Mouse (Mus musculus): ENCODE measurements at regions not wholly inside any gene's neighbourhood (a gene's known extent, or its start where the extent isn't known, plus 50 kb on each side); places are given as distances from the start of the nearest gene placed in this dataset.
A peak's percentile ranks its signal among the peaks of the same experiment; 100 is the strongest.

DNA sequence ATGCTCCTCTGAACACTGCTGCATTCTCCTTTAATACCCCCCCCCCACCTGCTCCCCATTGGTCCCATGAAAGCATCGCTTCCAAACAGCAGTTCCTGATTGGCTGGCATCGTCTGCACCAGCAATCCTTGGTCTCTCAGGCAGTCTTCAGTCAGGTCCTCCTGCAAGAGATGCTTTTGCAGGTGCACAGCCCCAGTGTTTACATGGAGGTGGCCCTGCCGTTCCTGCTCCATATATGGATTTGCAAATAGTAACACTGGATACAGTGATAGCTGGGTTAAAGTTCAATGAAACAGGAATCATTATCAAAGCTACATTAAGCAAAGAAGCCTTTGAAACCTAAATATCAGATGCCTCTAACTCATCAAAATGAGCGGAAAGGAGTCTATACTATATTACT lies 170.1 kb upstream of the Fat1 start:
- DNase-seq (ENCODE audit: low read depth, low spot score): no peak

DNA sequence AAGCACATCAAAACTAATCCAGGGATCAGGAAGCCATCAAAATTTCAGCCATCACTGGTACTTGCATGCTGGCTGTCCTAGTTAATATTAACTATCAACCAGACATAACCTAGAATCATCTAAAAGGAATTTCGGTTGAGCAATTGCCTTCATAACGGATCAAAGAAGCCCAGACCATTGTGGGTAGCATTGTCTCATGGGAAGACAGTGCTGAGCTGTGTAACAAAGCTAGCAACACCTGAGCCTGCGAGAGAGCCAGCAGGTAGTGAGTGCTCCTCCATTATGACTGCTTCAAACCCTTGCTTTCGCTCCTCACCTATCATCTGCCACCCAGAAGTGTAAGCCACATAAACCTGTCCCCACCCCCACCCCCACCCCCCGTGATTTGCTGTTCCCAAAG lies 169.6 kb upstream of the Fat1 start:
- DNase-seq (ENCODE audit: low read depth, low spot score): no peak

DNA sequence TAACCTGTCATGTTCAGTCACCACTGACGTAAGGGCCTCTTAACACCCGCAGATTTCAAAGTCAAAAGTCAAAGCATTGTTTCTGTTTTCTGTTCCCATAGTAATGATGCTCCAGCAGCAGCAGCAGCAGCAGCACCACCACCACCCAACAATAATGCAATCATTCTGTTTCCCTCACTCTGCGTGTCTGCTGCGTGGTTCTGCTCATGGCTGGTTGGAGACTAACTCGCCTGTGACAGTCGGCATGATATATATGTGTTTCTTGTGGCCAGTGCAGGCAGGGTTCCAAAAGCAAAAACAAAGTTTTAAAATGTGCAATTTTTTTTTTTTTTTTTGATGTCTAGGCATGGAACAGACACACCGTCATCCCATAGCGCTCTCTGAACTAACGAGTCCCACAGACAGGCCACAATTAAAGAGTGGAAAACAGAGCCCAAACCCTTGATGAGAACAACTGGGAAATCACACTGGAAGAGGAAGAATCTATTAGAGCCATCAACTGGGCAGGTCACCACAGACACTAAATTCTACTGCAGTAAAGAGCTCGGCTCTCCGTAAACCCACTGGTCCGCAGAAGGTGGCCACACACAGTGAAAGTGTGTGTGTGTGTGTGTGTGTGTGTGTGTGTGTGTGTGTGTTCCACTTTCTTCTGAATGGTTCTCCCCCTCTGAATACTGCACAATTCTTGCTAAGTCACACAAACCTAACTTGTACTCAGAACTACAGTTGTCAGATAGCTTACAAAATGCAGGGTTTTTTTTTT lies 169.0 kb upstream of the Fat1 start:
- no peak for DNase-seq (ENCODE audit: low read depth, low spot score)

DNA sequence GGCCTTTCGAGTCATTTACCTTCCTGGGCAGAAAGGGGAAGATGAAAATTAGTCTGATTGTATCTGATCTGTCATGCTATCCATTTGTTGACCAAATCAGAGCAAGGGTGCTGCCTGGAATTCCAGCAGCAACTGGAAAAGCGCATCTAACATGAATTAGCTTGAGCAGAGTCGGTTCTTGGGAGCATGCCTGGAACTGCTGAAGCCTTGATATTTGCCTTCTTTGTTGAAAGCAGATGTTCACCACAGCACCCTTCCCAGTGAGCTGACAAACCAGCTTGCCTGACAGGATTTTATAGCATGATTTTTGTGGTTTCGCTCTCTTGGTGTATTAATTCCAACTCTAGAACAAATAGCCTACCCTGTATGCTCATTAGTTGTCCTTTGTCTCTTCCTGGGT lies 168.0 kb upstream of the Fat1 start:
- no peak for DNase-seq (ENCODE audit: low read depth, low spot score)

DNA sequence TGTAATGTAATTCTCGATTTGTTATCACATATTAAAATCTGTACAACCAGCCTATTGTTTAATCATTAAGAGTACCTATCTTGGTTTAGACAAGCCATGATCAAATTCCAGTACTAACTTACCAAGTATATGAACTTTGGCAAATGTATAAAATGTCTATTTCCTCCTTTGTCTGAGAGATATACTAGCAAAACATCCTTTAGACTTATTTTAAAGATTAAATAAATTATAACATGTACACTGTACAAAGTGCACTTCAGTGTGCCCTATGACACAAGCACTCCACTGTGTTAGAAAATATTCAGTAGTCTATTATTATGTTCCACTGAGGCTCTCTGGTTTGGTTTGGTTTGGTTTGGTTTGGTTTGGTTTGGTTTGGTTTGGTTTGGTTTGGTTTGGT lies 156.0 kb upstream of the Fat1 start:
- no peak for DNase-seq (ENCODE audit: low read depth, low spot score)

DNA sequence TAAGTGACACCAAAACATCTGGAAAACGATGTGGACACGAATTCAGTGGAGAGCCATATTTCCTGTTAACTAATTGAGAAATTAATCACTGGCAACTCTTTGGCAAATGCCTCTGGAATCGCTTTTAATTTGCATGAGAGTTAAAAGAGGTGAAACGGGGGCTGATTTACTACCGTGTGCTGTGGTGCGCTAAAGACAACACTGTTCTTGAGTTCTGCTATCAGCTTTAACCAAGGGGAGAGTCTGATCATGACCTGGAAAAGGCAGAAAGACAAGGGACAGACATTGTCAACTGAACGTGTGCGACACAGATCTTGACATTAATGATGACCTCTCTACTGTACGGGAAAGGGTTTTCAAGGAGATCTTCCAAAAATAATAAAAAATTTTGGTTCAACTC lies 152.8 kb upstream of the Fat1 start:
- no peak for DNase-seq (ENCODE audit: low read depth, low spot score)

DNA sequence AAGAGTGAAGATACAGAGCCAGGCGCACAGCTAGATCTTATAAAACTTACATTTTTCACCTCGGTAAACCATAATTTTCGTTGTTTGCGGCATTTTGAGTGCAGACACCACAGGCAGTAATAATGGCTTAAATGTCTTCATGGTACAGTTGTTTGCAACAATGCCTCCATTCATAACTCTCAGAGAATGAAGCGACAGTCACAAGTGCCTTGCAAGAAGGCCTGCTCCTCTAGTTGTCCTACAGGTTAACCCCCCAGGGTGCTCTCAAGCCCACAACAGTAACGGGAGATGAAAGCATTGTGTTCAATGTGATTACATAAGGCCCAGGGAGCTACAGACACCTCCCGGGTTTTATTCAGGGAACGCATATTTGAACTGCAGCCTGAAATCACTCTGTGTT lies 150.1 kb upstream of the Fat1 start:
- no peak for DNase-seq (ENCODE audit: low read depth, low spot score)

DNA sequence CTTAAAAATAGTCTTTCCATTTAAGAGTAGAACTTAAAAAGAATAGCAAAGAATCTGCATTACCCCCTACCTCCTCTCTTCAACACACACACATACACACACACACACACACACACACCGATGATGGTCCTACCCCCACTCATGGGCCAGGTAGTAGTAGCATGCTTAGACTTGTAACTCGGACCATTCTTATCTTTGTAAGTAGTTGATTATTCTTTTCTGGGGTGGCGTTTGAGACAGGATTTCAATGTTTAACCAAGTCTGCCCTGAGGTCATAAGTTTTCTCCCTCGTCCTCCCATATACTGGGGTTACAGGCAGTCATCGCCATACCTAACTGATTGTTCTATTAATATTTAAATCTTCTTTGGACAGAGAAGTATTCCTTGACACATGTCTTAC lies 148.5 kb upstream of the Fat1 start:
- DNase-seq (ENCODE audit: low read depth, low spot score): no peak

DNA sequence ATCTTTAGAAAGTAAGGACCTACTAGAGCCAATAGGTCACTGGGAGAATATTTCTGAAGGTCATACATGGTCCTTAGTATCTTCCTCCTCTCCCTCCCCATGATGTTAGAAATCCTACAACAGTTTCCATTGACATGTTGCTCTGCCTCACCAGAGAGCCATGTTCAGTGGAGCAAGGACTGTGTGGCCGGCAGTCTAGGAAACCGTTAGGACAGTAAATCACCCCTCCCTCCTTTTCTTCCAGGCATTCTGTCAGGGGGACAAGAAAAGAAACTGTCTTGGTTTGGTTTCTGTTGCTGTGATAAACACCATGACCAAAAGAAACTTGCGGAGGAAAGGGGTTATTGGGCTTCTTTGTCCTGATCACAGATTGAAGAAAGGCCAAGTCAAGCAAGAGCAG lies 147.0 kb upstream of the Fat1 start:
- DNase-seq (ENCODE audit: low read depth, low spot score): no peak

DNA sequence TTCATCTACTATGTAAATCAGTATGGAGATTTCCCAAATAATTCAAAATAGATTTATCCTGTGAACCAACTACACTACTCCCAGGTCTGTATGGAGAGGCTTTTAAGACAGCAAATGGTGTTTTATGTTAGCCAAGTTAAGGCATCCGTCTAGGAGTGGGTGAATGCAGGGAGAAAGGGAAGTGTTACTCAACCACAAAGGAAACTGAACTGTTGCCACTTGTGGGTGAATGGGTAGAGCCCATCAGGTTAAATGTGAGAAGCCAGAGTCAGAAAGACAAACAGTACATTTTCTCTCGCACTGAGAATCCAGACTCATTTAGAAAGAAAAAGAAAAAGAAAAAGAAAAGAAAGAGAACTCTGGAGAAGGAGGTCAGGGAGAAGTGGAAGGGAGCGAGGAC lies 135.7 kb upstream of the Fat1 start:
- no peak for DNase-seq (ENCODE audit: low read depth, low spot score)

DNA sequence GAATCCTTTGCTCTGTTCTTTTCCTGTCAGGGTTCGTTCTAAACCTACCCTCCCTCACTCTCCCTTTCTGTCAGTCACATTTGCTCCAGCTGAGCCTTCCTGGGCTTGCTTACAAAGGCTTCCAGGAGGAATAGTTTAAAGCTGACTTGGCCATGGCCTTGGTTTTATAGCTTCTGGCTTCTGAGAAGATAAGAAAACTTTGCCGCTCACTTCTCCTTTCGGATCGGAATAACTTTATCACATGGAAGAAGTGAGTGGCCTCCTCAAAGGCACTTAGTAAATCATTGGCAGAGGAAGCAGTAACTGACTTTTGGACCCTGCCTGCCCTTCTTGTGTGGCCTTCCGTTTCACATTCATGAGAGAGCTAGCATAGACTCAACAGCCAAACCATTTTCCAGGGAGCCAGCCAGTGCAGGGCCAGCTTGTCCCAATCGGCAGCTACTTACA lies 134.4 kb upstream of the Fat1 start:
- DNase-seq (ENCODE audit: low read depth, low spot score): no peak

DNA sequence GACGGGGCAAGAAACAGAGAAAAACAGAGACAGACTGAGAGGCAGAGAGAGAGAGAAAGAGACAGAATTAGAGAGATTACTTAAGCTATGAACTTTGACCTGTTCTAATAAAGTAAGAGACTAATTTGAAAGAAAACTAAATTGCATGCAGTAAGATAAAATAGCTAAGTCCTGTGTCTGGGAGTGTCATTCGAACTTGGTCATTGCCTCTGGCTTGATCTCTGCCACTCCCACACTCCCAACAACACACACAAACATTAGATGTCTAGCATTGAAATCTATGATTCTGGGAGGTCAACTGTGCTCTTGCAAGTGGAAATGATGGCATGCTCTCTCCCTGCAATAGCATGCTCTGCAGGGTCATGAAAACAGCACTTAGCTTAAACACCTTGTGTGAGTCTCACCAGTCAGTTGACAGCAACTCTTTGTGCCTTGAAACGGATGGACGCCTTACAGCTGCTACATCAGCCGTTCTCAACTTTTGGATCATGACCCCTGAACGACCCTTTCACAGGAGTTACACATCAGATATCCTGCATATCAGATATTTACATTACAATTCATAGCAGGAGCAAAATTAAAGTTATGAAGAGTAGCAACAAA lies 133.5 kb upstream of the Fat1 start:
- DNase-seq (ENCODE audit: low read depth, low spot score): no peak

DNA sequence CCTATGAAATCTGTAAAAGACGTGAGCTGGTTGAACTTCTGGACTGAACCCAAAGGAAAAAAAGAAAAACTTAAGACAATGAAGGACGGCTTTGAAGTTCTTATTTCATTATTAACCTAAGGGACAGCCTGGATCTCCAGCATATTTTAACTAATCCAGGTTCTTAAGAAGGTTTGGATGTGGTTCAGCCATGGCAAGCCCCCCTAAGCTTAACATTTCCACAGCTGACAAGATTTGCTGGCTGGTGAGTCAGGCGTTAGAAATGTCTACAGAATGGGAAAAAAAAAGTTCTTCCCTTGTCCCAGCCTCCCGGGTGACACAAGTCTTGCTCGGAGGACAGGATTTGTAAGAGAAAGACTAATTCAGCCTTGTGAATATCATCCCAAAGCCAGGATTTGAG lies 132.9 kb upstream of the Fat1 start:
- DNase-seq (ENCODE audit: low read depth, low spot score): no peak

DNA sequence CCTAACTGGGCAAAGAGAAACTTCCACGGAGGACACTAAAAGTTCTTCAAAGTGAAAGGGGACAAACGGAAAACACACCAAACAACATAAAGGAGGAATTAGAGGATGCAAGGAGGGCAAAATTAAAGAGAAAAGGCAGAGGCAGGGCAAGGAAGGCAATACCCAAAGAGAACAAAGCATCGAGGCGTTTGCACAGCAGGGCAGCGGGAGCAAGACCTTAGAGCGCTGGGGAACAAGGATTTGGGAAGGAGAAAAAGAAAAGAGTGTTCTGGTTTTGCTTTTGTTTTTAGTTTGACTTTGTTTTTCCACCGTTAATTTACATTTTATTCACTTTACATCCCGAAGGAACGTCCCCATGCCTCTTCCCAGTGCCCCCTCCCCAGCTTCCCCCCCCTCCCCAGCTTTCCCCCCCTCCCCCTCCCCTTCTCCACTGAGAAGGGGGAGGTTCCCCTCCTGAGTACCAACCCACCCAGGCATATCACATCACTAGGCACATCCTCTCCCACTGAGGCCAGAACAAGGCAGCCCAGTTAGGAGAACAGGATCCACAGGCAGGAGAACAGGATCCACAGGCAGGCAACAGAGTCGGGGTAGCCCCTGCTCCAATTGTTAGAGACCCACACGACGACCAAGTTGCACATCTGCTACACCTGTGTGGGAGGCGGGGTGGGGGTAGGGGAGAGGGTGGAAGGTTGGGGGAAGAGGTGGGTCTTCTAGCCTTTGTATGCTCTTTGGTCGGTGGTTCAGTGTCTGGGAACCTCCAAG lies 130.7 kb upstream of the Fat1 start:
- peak; percentile 82 for DNase-seq (ENCODE audit: low read depth, low spot score)

DNA sequence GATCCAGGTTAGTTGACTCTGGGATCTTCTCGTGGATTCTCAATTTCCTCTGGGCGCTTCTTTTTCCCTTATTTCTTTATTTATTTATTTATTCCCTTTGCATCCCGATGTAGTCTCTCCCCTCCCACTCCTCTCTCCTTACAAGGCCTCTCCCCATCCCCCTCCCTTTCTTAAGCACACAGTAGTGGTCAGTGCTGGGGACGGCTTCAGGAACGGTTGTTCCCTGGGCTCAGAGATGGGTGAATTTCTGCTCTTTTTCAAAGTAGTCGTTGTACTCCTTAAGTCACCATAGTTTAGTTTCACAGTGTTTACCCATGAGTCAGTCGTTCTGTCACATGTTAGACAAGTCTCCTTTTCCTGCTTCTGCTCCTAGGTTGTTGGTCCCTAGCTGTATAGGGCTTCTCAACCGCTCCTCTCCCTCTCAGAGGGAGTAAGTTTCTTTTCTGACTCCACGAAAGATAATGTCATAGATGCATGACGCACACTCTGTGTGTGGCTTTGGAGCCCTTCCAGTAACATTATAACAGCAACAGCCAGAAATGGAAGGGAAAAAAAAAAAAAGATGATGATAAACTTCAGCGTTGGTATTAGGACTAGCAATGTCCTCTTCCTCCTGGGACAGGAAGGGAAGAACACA lies 129.9 kb upstream of the Fat1 start:
- no peak for DNase-seq (ENCODE audit: low read depth, low spot score)

DNA sequence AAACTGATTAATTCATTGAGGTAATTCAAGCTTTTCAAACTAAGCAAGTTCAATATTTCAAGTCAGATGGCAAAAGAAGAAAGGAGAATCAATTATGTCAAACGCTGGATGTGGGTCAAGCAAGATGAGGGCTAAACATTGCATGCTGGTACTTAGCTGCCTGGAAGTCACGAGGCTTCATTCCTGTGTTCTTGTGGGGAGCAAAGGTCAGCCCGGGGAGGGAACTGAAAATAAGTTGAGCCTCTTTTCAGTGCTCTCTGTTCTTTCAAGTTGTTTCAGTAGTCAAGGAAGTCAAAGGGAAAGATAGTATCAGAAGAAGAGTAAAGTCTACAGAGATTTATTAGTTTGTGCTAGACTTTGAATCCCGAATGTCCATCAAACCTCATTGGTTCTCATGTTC lies 122.9 kb upstream of the Fat1 start:
- DNase-seq (ENCODE audit: low read depth, low spot score): no peak

DNA sequence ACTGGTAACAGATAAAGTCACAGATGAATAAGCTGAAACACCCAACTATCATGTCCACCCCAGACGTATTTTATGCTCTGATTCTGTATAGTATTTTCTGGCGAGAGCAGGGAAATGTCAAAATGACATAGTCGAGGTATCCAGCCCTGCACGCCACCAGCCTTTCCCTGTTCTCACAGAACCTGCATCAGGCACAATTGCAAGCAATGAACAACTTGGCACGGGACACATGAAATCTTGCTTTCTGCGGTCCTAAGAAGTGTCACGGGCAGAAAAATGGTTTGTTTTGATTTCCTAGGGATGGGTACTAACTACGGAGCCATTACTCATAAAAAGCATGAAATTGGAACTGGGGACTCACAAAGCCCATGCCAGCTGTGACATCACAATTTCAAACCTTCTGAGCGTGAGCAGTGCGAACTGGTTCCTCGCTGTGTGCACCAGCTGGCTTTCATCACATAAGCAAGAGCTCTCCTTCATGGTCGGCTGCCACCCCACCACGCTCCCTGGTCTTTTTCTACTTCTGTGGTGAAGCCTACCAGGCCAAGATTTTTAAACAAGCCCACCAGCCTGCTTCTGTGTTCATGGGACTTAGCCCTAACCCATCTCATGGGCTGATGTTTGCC lies 117.6 kb upstream of the Fat1 start:
- no peak for DNase-seq (ENCODE audit: low read depth, low spot score)

DNA sequence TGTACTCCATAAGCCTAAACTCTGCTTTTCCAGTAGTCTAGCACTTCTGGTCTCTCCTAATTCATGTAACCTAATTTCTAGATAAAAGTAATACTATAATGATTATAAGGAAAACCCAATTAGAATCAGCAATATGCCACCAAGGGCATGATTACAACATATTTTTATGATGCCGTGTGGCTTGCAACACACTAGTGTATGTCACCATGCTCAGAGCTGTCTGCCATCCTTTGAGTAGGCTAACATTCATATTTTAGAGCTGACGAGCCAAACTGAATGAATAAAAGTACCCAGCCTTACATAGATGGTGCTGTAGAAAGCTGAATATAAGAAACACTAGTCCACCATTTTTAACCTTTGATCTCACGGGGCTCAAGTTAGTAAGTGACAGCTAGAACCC lies 116.0 kb upstream of the Fat1 start:
- DNase-seq (ENCODE audit: low read depth, low spot score): no peak

DNA sequence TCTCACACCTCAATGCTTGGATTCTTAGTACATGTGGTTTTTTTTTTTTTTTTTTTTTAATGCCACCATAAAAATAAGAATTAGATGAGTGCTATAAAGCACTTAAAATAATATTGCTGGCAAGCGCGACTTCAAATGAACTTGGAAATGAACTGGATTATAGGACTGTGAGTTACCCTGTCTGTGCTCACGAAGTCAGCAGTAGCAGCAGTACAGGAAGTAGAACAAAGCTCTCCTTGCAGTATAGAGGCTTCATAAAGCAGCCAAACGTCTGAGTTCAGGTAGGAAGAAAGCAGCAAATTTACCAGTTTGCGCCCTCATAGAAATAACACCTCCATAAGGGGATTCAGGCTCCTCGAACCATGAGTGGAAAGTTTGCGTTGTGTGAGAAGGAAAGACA lies 115.6 kb upstream of the Fat1 start:
- no peak for DNase-seq (ENCODE audit: low read depth, low spot score)

DNA sequence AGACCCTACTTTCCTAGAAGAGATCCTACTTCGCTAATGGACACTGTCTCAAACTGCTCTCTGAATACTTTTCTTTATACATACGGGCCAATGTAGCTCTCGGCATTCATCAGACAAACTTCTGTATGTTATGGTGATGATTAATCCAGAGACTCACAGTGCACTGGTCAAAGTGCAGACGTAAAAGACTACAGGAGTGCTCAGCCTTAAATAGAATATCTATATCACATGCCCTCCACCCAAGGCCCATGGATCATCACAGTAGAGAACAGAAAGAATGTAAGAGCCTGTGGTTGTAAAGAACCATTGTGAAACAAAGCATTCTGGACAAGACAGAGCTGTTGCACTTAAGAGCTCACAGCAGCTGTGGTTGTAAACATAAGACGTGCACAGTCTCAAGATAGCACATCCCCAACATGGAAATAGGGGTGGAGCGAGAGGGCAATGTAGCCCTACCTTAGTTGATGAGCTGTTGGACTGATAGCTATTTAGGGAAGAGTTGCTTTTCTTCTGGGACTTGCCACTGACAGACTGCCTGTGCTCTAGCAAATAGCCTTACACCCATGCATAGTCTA lies 110.0 kb upstream of the Fat1 start:
- no peak for DNase-seq (ENCODE audit: low read depth, low spot score)

DNA sequence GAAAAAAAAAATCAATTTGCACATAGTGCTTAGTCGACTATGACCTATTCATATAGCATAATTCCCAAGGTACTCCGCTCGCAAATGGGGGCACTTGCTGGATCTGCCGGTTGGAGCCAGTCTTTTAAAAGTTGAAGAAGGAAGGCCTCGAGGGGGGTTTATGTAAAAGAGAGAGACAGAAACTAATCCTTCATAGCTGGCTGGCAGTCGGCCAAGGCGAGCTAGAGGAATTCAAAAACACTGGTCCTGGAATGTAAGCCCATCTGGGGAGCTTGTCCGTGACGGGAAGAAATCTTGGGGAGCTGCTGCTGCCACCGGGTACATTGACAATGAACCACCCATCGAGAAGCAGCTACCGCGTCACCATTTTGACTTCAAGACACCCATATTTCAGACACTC lies 108.3 kb upstream of the Fat1 start:
- DNase-seq (ENCODE audit: low read depth, low spot score): peak; percentile 19

DNA sequence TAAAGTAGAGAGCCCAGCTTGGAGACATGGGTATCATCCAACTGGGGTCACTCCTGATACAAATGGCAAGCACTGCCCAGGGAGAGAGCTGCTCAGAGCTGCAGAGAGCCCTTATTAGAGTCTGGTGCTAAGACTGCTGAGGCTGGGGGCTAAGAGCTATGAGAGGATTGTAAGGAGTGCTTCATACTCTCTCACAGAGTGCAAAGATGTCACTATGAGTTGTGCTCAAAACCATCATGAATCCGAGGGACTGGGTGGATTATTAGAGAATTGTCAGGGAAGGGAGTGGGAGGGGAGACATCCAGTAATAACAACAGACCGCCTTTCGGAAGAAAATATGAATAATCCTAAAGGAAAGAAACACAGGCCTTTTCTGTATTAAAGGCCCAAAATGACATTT lies 107.2 kb upstream of the Fat1 start:
- no peak for DNase-seq (ENCODE audit: low read depth, low spot score)

Measured in R1 (cell line).